Mouse (Mus musculus) E14TG2a.4 (cell line): ENCODE measurements around the gene Ifi205.

ENCODE experiments used
- CTCF ChIP-seq: conservative IDR thresholded peaks from 2 replicates; pipeline ENCODE4 v1.5.1; 2014; ENCODE audit warnings: low read length
- POU5F1 ChIP-seq: IDR thresholded peaks from 2 replicates; pipeline ENCODE4 v1.6.1; 2014; ENCODE audit warnings: low read length, borderline replicate concordance

DNA sequence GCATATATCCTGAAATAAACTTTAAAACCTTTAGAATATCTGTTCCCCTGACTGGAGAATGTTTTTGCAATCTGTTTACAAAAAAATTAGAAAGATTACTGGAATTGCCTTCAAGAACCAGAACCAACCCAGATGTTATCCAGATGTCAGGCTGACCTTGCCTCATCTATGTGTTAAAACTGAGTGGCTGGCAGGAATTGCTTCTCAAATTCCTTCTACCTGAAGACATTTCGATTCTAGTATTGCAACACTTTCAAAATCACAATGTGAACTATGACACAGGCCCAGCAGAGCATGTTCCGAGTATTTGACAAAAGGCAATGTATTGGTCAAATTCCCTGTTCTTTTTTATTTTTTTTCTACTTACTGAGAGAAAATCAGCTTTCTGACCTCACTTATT lies 12.8 kb upstream of the Ifi205 start:
- TF ChIP-seq CTCF, result no peak
- no peak for TF ChIP-seq POU5F1
